Mouse (Mus musculus) bone marrow macrophage, adult 2 months (primary cell): ENCODE results near the gene Cand1.

ENCODE experiments used
- CTCF ChIP-seq: IDR thresholded peaks from 2 replicates; pipeline ENCODE4 v1.5.1; 2012; ENCODE audit warnings: low read depth, mild to moderate bottlenecking, low read length, moderate library complexity
- POLR2A ChIP-seq: IDR thresholded peaks from 2 replicates; pipeline ENCODE4 v1.6.1; 2012; ENCODE audit warnings: mild to moderate bottlenecking, low read depth, low read length, borderline replicate concordance

DNA sequence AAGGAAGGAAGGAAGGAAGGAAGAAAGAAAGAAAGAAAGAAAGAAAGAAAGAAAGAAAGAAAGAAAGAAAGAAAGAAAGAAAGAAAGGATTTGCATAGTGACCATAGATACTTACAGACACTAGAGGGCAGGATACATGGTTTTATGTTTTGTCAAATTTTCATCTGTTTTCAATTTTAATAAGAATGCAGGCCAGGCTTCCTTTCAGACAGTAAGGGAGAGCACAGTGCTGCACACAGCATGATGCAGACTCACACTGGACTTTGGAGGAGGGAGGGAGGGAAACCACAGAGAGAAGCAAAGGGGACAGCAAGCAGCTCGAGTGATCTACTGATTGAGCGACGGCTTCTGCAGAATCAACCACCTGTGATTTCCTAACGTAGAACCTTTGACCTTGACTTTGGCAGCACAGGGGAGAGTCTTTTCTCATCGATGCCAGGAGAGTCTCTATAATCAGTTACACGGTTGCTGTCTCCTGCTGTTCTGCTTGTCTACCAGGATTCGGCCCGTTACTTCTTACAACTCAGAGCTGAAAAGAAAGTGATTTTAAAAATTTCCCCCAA lies 78.0 kb downstream of the Cand1 start:
- TF ChIP-seq POLR2A (no peak), CTCF (no peak)
